Mouse (Mus musculus) activated CD4-positive, CD25-positive, alpha-beta regulatory T cell, adult 4 months (primary cell): Measurements from ENCODE around the gene Rnf166. TPM values are rescaled to one million over a fixed set of nuclear protein-coding genes. Genes with fewer than 3 reads are reported as not detected.
A peak's percentile ranks its signal among the peaks of the same experiment; 100 is the strongest.

Source experiments
- ATAC-seq: one replicate; pipeline ENCODE4 v1.8.0; 2017
- polyA plus RNA-seq, 2 experiments: library from polyadenylated mRNA; unstranded; fragments of 100-300 nt; shearing (Covaris generic); gene quantifications; one replicate each; pipeline ENCODE4 v1.2.1; 2017

Gene Rnf166
- 10 to 100 TPM; 35.0 to 36.0 TPM for polyA plus RNA-seq

GRCm38 (mm10) chr8:122475580-122476320 is at the start of gene Rnf166, which contains the start of gene Ctu2:
TSS of gene Rnf166 (minus strand) at chr8:122476064.
TSS of gene Ctu2 (plus strand) at chr8:122476143.
- peak; percentile 70 for ATAC-seq

GRCm38 (mm10) chr8:122525004-122525403 is 49.1 kb upstream of the Rnf166 start:
- ATAC-seq, result no peak

DNA sequence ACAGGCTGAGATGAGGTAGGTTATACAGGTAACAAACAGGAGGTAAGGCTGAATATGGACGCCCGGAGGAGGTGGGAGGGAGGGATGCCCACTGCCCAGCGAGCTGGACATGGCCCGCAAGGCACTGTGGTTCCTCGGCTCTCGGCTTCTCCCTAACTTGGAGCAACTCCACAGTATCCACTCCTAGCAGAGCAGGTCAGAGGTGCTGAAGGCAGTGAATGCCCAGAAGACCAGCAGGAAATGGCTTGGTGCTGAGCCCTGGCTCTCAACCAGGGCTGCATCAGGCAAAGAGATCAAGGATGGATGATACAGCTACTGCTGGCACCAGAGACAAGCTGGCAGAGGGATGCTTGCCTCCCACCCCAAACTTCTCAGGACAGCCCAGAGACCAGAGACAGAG is 48.6 kb upstream of the Rnf166 start:
- ATAC-seq, result no peak

- ATAC-seq, result no peak
These were observed 47.9 kb upstream of the Rnf166 start for GRCm38 (mm10) chr8:122523652-122524360.

DNA sequence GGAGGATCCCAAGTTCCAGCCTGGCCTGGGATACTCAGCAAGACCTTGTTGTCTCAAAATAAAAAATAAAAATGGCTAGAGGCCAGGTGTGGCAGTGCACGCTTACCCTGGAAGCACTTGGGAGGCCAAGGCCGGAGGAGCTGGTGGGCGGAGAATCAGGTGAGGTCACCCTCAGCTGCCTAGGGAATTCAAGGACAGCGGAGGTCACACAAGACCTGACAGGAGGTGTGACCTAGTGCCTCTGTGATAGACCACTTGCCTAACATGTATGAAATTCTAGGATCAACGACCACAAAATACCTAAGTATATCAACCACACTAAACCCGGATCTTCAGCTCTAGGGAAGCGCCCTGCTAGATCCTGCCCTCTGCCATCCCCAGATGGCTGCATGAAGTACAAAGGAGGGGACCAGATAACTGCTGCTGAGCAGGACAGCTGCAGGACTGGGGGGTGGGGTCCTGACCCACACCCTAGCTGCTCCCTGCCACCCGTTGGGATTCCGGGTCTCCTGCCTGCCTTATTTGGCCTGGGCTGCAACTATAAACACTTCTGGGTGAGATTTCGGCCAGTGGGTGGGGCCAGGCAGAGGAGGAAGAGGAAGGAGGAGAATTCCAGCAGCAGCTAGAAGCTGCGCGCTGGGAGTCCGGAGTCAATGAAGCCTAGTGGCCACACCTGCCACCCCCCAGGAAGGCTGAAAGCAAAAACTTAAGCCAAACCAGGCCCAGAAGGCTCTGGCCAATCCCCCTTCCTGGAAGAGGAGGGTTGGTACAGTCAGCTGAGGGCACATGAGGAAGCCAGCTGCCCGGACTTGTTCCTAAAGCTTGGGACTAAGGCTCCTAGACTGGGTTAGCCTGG is 47.2 kb upstream of the Rnf166 start:
- no peak for ATAC-seq

DNA sequence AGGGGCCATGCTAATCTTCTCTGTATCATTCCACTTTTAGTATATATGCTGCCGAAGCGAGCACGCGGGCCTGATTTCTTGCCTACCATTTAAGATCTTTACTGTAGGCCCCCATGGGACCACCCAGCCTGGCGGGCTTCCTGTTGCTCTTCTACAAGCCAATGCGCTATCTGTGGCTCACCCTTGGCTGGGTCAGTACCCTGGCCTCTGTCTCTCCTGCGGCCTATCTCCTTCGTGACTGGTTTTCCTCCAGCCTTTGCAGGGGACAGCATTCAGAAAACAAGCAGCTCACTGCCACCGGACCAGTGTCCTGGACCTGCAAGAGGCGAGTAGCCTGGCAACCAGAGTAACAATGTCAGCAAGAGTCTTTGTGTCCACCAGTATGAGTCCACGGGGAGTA is 44.7 kb upstream of the Rnf166 start:
- no peak for ATAC-seq

DNA sequence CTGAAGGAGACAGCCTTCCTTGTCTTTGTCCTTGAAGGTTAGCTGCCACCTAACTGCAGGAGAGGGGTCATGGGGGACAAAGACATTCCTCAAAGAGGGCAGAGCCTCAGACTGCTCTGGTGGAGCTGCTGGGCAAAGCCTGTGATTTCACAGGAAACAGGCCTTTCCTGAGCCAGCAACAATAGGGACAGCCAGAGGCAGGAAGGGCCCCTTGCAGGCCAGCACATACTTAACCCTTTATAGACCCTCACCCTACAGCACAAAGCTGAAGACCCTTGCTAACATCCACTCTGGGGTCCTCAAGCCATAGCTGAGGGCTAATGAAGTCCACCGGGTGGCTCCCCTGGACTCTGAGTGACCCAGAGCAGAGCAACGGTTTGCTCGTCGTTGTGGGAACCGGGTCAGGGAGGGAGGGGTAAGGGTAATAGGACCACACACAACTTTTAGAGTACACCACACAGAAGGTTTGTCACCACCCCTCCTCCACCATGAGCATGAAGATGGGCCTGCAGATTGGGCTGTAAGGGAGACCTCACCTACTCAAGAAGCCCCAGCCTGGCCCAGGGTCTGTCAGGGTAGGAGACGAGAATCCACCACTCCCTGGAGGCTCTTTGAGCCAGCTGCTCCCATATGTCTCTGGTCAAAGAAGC is 41.8 kb upstream of the Rnf166 start:
- ATAC-seq, result no peak

GRCm38 (mm10) chr8:122515699-122516098 is 39.8 kb upstream of the Rnf166 start:
- no peak for ATAC-seq

- ATAC-seq, result no peak
These were observed 36.5 kb upstream of the Rnf166 start for GRCm38 (mm10) chr8:122512392-122512791.

GRCm38 (mm10) chr8:122511552-122511951 is 35.7 kb upstream of the Rnf166 start:
- ATAC-seq, result no peak

GRCm38 (mm10) chr8:122500856-122501255 is 25.0 kb upstream of the Rnf166 start:
- ATAC-seq, result peak; percentile 75

- ATAC-seq, result peak; percentile 40
These were observed 22.0 kb upstream of the Rnf166 start for GRCm38 (mm10) chr8:122497912-122498311.

DNA sequence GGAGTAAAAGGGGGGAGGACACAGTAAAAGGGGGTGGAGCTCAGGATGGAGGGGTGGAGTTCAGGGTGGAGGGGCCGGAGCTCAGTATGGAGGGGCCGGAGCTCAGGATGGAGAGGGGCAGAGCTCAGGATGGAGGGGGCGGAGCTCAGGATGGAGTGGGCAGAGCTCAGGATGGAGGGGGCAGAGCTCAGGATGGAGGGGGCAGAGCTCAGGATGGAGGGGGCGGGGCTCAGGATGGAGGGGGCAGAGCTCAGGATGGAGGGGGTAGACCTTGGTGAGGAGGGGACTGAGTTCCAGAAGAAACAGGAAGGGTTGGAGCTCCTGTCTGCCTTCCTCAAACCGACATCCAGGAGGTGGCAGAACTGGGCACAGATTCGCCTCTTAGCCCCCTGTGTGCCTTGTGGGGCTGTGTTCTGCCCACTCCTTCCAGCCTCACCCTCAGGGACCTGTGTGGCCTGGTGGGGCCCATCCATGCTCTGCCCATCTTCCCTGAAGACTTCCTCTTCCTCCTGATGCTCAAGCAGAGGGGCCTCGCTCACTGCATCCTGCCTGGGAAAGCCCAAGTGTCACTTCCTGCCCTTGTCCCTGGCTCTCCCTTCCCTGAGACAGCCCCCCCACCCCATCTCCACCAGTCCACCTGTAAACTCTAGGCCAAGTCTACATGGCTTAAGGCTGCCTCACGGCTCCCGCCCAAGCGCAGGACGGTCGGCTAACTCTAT is 21.3 kb upstream of the Rnf166 start:
- ATAC-seq, result no peak

- ATAC-seq, result no peak
These were observed 12.5 kb upstream of the Rnf166 start for GRCm38 (mm10) chr8:122488387-122488786.

DNA sequence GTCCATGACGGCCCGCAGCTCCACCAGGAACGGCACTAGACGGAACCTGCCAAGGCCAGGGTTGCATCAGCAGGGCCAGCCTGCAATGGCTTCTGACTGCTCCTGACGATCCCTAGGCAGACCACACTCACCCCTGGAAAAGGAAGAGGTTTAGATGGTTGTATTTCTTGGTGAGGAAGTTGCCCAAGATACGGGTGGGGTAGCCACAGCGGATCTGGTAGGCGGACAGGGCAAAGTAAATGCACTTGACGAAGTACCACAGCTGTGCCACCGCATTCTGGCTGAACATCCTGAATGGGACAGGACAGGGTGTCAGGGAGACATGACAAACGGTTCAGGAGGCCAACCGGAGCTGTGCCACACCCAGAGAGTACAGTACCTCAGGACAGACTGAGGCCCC is 9.0 kb upstream of the Rnf166 start:
- ATAC-seq, result no peak

- no peak for ATAC-seq
These were observed 8.0 kb upstream of the Rnf166 start for GRCm38 (mm10) chr8:122483877-122484276.

DNA sequence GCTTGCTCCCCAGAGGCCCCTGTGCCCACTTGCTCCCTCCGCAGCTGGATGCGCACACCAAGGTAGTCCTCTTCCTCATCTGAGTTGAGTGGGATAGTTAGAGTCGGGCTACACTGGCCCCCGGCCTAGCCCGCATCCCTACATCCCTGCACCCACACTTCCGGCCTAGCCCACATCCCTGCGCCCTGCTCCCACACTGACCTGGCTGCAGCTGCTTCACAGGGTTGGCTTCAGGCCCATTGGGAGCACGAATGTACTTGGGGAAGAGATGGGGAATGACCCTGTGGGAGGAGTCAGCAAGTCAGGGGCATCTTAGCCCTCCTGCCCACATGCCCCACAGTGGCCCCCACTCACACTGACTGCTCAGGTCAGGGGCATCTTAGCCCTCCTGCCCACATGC is 6.6 kb upstream of the Rnf166 start:
- ATAC-seq, result no peak

GRCm38 (mm10) chr8:122474951-122475560 is 808 bp downstream of the Rnf166 start:
- no peak for ATAC-seq

- ATAC-seq, result peak; percentile 49
These were observed 1.9 kb downstream of the Rnf166 start for GRCm38 (mm10) chr8:122473911-122474421.

- ATAC-seq, result no peak
These were observed 5.2 kb downstream of the Rnf166 start for GRCm38 (mm10) chr8:122470691-122471090.

DNA sequence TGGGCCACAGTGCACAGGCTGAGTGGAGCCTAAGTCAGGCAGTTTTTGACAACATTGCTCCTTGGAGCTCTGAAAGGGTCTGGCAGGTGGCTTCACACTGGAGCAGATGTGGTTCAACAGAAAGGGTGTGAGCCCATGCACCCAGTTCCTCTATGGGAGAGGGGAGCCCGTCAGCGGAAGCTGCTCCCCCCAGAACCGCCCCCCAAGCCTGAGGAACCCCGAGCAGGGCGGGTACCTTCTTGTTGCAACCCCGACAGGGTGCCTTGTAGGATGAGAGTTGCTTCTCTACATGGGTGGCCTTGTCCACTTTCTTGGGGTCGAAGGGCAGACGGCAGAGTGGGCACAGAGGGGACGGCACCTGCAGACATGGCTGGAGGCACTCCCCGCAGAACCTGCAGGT is 5.9 kb downstream of the Rnf166 start:
- no peak for ATAC-seq
